Comparison of ENCODE assay signal across 8 mouse cellular contexts in genomic region chr13:47272928-47273327, GRCm38 (mm10).
DNase-seq lines count a peak whose midpoint lies in the region; ATAC-seq lines count a peak whose summit lies in the region.

No protein-coding gene starts in this region.

- peaks cover 24% of the 10 kb centered on the region for H3K4me1 ChIP-seq in kidney, embryonic 15.5 days
- peaks cover 56% of the 10 kb centered on the region for H3K4me1 ChIP-seq in hindbrain, embryonic 10.5 days (replicated peaks)
- H3K4me1 ChIP-seq in liver, embryonic 16.5 days (ENCODE audit: control insufficient read depth, low read depth, low read length), result no peaks in the 10 kb centered on the region
- peaks cover 15% of the 10 kb centered on the region; the same call in 1 of the 2 replicates for H3K4me1 ChIP-seq in stomach, embryonic 14.5 days (ENCODE audit: control insufficient read depth, insufficient read depth, low read length)

- peak overlapping the region; percentile 24 for H3K4me3 ChIP-seq in kidney, embryonic 15.5 days (replicated peaks)
- H3K4me3 ChIP-seq in hindbrain, embryonic 10.5 days, result peak overlapping the region; percentile 35
- H3K4me3 ChIP-seq in liver, embryonic 16.5 days (ENCODE audit: low read depth, low read length), result no peak overlapping the region
- H3K4me3 ChIP-seq in stomach, embryonic 14.5 days (ENCODE audit: low read depth, low read length), result 0 out of 2 replicates have a peak overlapping the region, but pooled peaks have one; percentile 5

- H3K27me3 ChIP-seq in kidney, embryonic 15.5 days, result no peaks in the 10 kb centered on the region
- H3K27me3 ChIP-seq in hindbrain, embryonic 10.5 days (ENCODE audit: insufficient read depth, poor library complexity, severe bottlenecking), result no peaks in the 10 kb centered on the region
- H3K27me3 ChIP-seq in liver, embryonic 16.5 days (ENCODE audit: control insufficient read depth, insufficient read depth, low read depth, low read length), result no peaks in the 10 kb centered on the region
- no peaks in the 10 kb centered on the region for H3K27me3 ChIP-seq in stomach, embryonic 14.5 days (ENCODE audit: control insufficient read depth, insufficient read depth, low read length)

- no peak for ATAC-seq in kidney, embryonic 15.5 days (replicated peaks; ENCODE audit: low FRiP score)
- ATAC-seq in liver, embryonic 16.5 days (ENCODE audit: low read depth), result no peak
- ATAC-seq in stomach, embryonic 14.5 days (ENCODE audit: insufficient number of reproducible peaks, insufficient read depth, low FRiP score, low read depth), result no peak

- 0 out of 2 replicates have a peak overlapping the region, but pooled peaks have one; percentile 7 for H3K9ac ChIP-seq in kidney, embryonic 15.5 days
- no peak overlapping the region for H3K9ac ChIP-seq in liver, embryonic 16.5 days (ENCODE audit: low read depth, low read length)
- no peak overlapping the region for H3K9ac ChIP-seq in stomach, embryonic 14.5 days (replicated peaks; ENCODE audit: low read depth, low read length)

- H3K9me3 ChIP-seq in kidney, embryonic 15.5 days (replicated peaks), result no peaks in the 10 kb centered on the region
- H3K9me3 ChIP-seq in hindbrain, embryonic 10.5 days, result no peaks in the 10 kb centered on the region; the same call in 1 of the 2 replicates
- H3K9me3 ChIP-seq in liver, embryonic 16.5 days (replicated peaks; ENCODE audit: control insufficient read depth, low read length), result no peaks in the 10 kb centered on the region
- no peaks in the 10 kb centered on the region for H3K9me3 ChIP-seq in stomach, embryonic 14.5 days (ENCODE audit: control insufficient read depth, low read depth, low read length)

- H3K4me2 ChIP-seq in kidney, embryonic 15.5 days, result peak overlapping the region; percentile 55
- peak overlapping the region; percentile 17; the same call in 1 of the 2 replicates for H3K4me2 ChIP-seq in liver, embryonic 16.5 days (ENCODE audit: low read depth, low read length)
- peak overlapping the region; percentile 30 for H3K4me2 ChIP-seq in stomach, embryonic 14.5 days (replicated peaks; ENCODE audit: low read depth, low read length)

- no peak for DNase-seq in kidney, adult 18-20 months
- DNase-seq in hindbrain, embryonic 10.5 days (ENCODE audit: low spot score), result no peak
- DNase-seq in layer of hippocampus, postnatal 10 days (ENCODE audit: low spot score in 2 of 2), result no peak
- no peak for DNase-seq in embryo, embryonic 11 days
- DNase-seq in cerebellum, postnatal 14 days, result no peak

- 12% methylated on average over 8 of the region's 8 CpGs for WGBS in kidney, embryonic 15.5 days
- WGBS in hindbrain, embryonic 10.5 days, result 10% methylated on average over 8 of the region's 8 CpGs
- WGBS in liver, embryonic 16.5 days (ENCODE audit: insufficient replicate concordance), result 11% methylated on average over 8 of the region's 8 CpGs
- WGBS in stomach, embryonic 14.5 days, result 21% methylated on average over 8 of the region's 8 CpGs

- H3K36me3 ChIP-seq in kidney, embryonic 15.5 days, result no peaks in the 10 kb centered on the region
- H3K36me3 ChIP-seq in hindbrain, embryonic 10.5 days, result no peaks in the 10 kb centered on the region
- no peaks in the 10 kb centered on the region for H3K36me3 ChIP-seq in liver, embryonic 16.5 days (ENCODE audit: control insufficient read depth, insufficient read depth)
- no peaks in the 10 kb centered on the region for H3K36me3 ChIP-seq in stomach, embryonic 14.5 days (ENCODE audit: control insufficient read depth, insufficient read depth, low read length)

- H3K27ac ChIP-seq in kidney, embryonic 15.5 days, result no peak overlapping the region
- H3K27ac ChIP-seq in hindbrain, embryonic 10.5 days, result peak overlapping the region; percentile 89
- no peak overlapping the region for H3K27ac ChIP-seq in liver, embryonic 16.5 days (ENCODE audit: low read length)
- H3K27ac ChIP-seq in stomach, embryonic 14.5 days (ENCODE audit: low read length), result no peak overlapping the region
